Mouse (Mus musculus) gastrocnemius, adult 18-20 months (tissue): ENCODE data around the gene Mknk1. TPM values are rescaled to one million over a fixed set of nuclear protein-coding genes. Genes with fewer than 3 reads are reported as not detected.

ENCODE experiments used
- DNase-seq: peaks from one replicate; pipeline ENCODE4 v3.0.0; 2021; ENCODE audit warnings: low spot score
- total RNA-seq, 2 experiments: library from RNA; stranded (reverse); gene quantifications; 2 replicates each; pipeline ENCODE4 v1.2.3; 2021

Mknk1 gene
- total RNA-seq, 2 experiments from 2014 or later = 21.8 to 26.1 TPM

- DNase-seq = no peak
Observed at GRCm38 (mm10) chr4:115846656-115847055, 7.7 kb downstream of the Mknk1 start.

- DNase-seq = no peak
Observed at GRCm38 (mm10) chr4:115847377-115847776, 8.4 kb downstream of the Mknk1 start.

GRCm38 (mm10) chr4:115848083-115848482, 9.1 kb downstream of the Mknk1 start:
- DNase-seq = no peak

- no peak for DNase-seq
Observed at GRCm38 (mm10) chr4:115848990-115849677, 10.1 kb downstream of the Mknk1 start.

- no peak for DNase-seq
Observed at GRCm38 (mm10) chr4:115850111-115850510, 11.1 kb downstream of the Mknk1 start.

GRCm38 (mm10) chr4:115850631-115851030, 11.6 kb downstream of the Mknk1 start:
- no peak for DNase-seq

- no peak for DNase-seq
Observed at GRCm38 (mm10) chr4:115851569-115851968, 12.6 kb downstream of the Mknk1 start.

GRCm38 (mm10) chr4:115855100-115855499, 16.1 kb downstream of the Mknk1 start:
- no peak for DNase-seq

GRCm38 (mm10) chr4:115855609-115856008, 16.6 kb downstream of the Mknk1 start:
- no peak for DNase-seq

- no peak for DNase-seq
Observed at GRCm38 (mm10) chr4:115856282-115856681, 17.3 kb downstream of the Mknk1 start.

GRCm38 (mm10) chr4:115857293-115857883, 18.4 kb downstream of the Mknk1 start:
- DNase-seq = no peak

GRCm38 (mm10) chr4:115863352-115863751, 24.4 kb downstream of the Mknk1 start:
- DNase-seq = no peak

GRCm38 (mm10) chr4:115863880-115864279, 24.9 kb downstream of the Mknk1 start:
- DNase-seq = no peak

- DNase-seq = no peak
Observed at GRCm38 (mm10) chr4:115869512-115870210, 30.7 kb downstream of the Mknk1 start.

- DNase-seq = no peak
Observed at GRCm38 (mm10) chr4:115873231-115873630, 34.2 kb downstream of the Mknk1 start.

GRCm38 (mm10) chr4:115878216-115878678, 39.2 kb downstream of the Mknk1 start:
- no peak for DNase-seq

- no peak for DNase-seq
Observed at GRCm38 (mm10) chr4:115878828-115879227, 39.8 kb downstream of the Mknk1 start.

- no peak for DNase-seq
Observed at GRCm38 (mm10) chr4:115881183-115881582, 42.2 kb downstream of the Mknk1 start.

GRCm38 (mm10) chr4:115882195-115882594, 43.2 kb downstream of the Mknk1 start:
- no peak for DNase-seq

GRCm38 (mm10) chr4:115884022-115884421, 45.0 kb downstream of the Mknk1 start, which contains the start of gene Kncn:
Gene Kncn (plus strand): TSS chr4:115884400.
- no peak for DNase-seq

- no peak for DNase-seq
Observed at GRCm38 (mm10) chr4:115885846-115886245, 46.8 kb downstream of the Mknk1 start.

- DNase-seq = no peak
Observed at GRCm38 (mm10) chr4:115886875-115887274, 47.9 kb downstream of the Mknk1 start.
